Mouse (Mus musculus): ENCODE data around the gene Olfr771. TPM values are rescaled to one million over a fixed set of nuclear protein-coding genes. Genes with fewer than 3 reads are reported as not detected.
"Not testable (repeated sequence)": the region's sequence is repeated elsewhere in the genome, so short reads cannot be mapped to it uniquely, and the experiment has no call there.

Gene Olfr771
- polyA plus RNA-seq (2014; fragmentation: Nextera tagmentation; extraction: Ambion mirVana) = not detected in 2 replicates

GRCm38 (mm10) chr10:129164651-129165050, at the start of gene Olfr771:
Olfr771 (minus strand) TSS chr10:129164751.
- no peaks in the 10 kb centered on the region for H3K9me3 ChIP-seq (replicated peaks; ENCODE audit: control insufficient read depth, low read length)
- no peaks in the 10 kb centered on the region for H3K27me3 ChIP-seq (ENCODE audit: control insufficient read depth, insufficient read depth, low read length)
- H3K4me2 ChIP-seq = no peak within 1 kb of the TSS
- no peak within 1 kb of the TSS for H3K27ac ChIP-seq (ENCODE audit: low read depth, low read length)
- no peaks in the 10 kb centered on the region for H3K4me1 ChIP-seq (ENCODE audit: control insufficient read depth, insufficient read depth, low read length)
- 84% methylated on average over 1 of the region's 1 CpGs for WGBS (ENCODE audit: insufficient replicate concordance)
- no peaks in the 10 kb centered on the region for H3K36me3 ChIP-seq (ENCODE audit: control insufficient read depth, insufficient read depth, low read length)
- no peak within 1 kb of the TSS for H3K9ac ChIP-seq (ENCODE audit: low read depth, low read length)
- no peak for ATAC-seq (replicated peaks; ENCODE audit: insufficient number of reproducible peaks, low FRiP score, low TSS enrichment)
- no peak within 1 kb of the TSS for H3K4me3 ChIP-seq (ENCODE audit: low read depth, low read length)

DNA sequence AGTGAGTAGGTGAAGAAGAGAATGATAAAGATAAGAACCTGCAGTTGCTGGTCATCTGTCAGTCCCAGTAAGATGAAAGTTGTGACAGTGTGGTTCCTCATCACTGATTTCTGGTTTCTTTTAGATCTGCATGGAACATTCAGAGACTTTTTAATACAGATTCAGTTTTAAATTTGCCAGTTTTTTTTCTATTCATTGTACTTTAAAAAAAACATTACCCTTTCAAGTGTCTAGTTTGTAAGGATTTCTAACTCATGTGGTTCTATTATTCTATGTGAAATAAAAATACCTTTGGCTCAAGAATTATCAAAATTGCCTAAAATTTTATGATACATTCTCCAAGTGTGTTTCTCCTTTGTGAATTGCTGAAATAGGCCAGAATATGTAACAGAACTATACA, 22.8 kb upstream of the Olfr771 start, which contains the start of gene Olfr773:
Olfr773 (minus strand) TSS at position 101 of the 400 bp plus-strand sequence.
- H3K27ac ChIP-seq (ENCODE audit: low read depth, low read length); H3K9ac ChIP-seq (ENCODE audit: low read depth, low read length); H3K4me3 ChIP-seq (ENCODE audit: low read depth, low read length); H3K4me2 ChIP-seq; H3K36me3 ChIP-seq (ENCODE audit: control insufficient read depth, insufficient read depth, low read length); H3K4me1 ChIP-seq (ENCODE audit: control insufficient read depth, insufficient read depth, low read length); H3K9me3 ChIP-seq (replicated peaks; ENCODE audit: control insufficient read depth, low read length); H3K27me3 ChIP-seq (ENCODE audit: control insufficient read depth, insufficient read depth, low read length); ATAC-seq (replicated peaks; ENCODE audit: insufficient number of reproducible peaks, low FRiP score, low TSS enrichment): not testable (repeated sequence)

DNA sequence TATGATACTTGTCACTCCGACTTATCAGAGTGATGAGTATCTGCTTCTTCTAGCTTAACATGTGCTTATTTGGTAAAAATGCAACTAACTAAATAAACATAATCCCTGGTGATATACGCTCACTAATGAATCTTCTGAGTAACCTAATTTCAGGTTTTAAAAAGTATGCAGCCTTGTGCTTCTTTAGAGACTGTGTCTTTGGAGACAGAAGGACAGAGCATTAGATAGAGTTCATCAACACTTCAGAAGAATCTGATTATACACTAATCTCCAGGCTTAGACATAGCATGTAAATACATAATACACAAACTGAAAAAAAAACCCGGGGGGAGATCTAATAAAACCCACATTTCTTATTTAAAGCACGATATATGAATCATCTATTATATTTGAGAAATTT, 13.3 kb upstream of the Olfr771 start, which contains the start of gene Olfr772:
Olfr772 (minus strand) TSS at position 101 of the 400 bp plus-strand sequence.
- not testable (repeated sequence) for H3K27ac ChIP-seq (ENCODE audit: low read depth, low read length); H3K4me3 ChIP-seq (ENCODE audit: low read depth, low read length); H3K36me3 ChIP-seq (ENCODE audit: control insufficient read depth, insufficient read depth, low read length); H3K9me3 ChIP-seq (replicated peaks; ENCODE audit: control insufficient read depth, low read length); H3K9ac ChIP-seq (ENCODE audit: low read depth, low read length); H3K27me3 ChIP-seq (ENCODE audit: control insufficient read depth, insufficient read depth, low read length); H3K4me2 ChIP-seq; H3K4me1 ChIP-seq (ENCODE audit: control insufficient read depth, insufficient read depth, low read length); ATAC-seq (replicated peaks; ENCODE audit: insufficient number of reproducible peaks, low FRiP score, low TSS enrichment)
- WGBS (ENCODE audit: insufficient replicate concordance) = 59% methylated on average over 3 of the region's 4 CpGs

GRCm38 (mm10) chr10:129138898-129139297, 25.7 kb downstream of the Olfr771 start, which contains the start of gene Olfr770:
Olfr770 (minus strand) TSS chr10:129138998.
- 90% methylated on average over 2 of the region's 2 CpGs for WGBS (ENCODE audit: insufficient replicate concordance)
- ATAC-seq (replicated peaks; ENCODE audit: insufficient number of reproducible peaks, low FRiP score, low TSS enrichment) = no peak
- no peak within 1 kb of the TSS for H3K4me2 ChIP-seq

DNA sequence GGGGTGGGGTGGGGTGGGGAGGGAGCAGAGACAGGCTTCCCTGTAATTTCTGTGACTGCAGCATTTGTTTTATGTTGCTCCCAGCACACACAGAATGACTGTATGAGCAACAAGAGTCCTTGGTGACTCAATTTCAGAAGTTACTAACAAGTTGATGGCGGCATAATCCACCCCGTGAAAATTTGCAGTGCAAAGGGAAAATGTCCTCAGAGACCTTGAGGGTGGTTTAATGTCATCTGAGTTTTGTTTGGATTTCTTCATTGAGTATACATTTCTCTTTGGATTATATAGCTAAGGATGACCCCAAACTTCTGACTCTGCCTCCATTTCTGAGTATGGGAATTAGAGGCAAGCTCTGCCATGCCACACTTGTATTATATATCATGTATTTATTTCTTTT, 46.8 kb downstream of the Olfr771 start, which contains the start of gene Olfr769:
Olfr769 (minus strand) TSS at position 101 of the 400 bp plus-strand sequence.
- 83% methylated on average over 2 of the region's 2 CpGs for WGBS (ENCODE audit: insufficient replicate concordance)
- ATAC-seq (replicated peaks; ENCODE audit: insufficient number of reproducible peaks, low FRiP score, low TSS enrichment) = no peak

More at GRCm38 (mm10) chr10:129138898-129139297, 25.7 kb downstream of the Olfr771 start, which contains the start of gene Olfr770:
- Histone ChIP-seq H3K9ac (ENCODE audit: low read depth, low read length) (no peak within 1 kb of the TSS), H3K4me1 (ENCODE audit: control insufficient read depth, insufficient read depth, low read length) (no peaks in the 10 kb centered on the region), H3K27me3 (ENCODE audit: control insufficient read depth, insufficient read depth, low read length) (no peaks in the 10 kb centered on the region), H3K9me3 (replicated peaks; ENCODE audit: control insufficient read depth, low read length) (no peaks in the 10 kb centered on the region), H3K4me3 (ENCODE audit: low read depth, low read length) (no peak within 1 kb of the TSS), H3K27ac (ENCODE audit: low read depth, low read length) (no peak within 1 kb of the TSS), H3K36me3 (ENCODE audit: control insufficient read depth, insufficient read depth, low read length) (no peaks in the 10 kb centered on the region)

GRCm38 (mm10) chr10:129115146-129115545, 49.4 kb downstream of the Olfr771 start:
- H3K9ac ChIP-seq (ENCODE audit: low read depth, low read length) = no peak overlapping the region
- H3K27me3 ChIP-seq (ENCODE audit: control insufficient read depth, insufficient read depth, low read length) = no peaks in the 10 kb centered on the region
- no peaks in the 10 kb centered on the region; the same call in none of the 2 replicates for H3K9me3 ChIP-seq (replicated peaks; ENCODE audit: control insufficient read depth, low read length)
- no peak for ATAC-seq (replicated peaks; ENCODE audit: insufficient number of reproducible peaks, low FRiP score, low TSS enrichment)
- H3K4me3 ChIP-seq (ENCODE audit: low read depth, low read length) = no peak overlapping the region
- H3K27ac ChIP-seq (ENCODE audit: low read depth, low read length) = no peak overlapping the region
- H3K4me1 ChIP-seq (ENCODE audit: control insufficient read depth, insufficient read depth, low read length) = no peaks in the 10 kb centered on the region
- no peaks in the 10 kb centered on the region for H3K36me3 ChIP-seq (ENCODE audit: control insufficient read depth, insufficient read depth, low read length)
- H3K4me2 ChIP-seq = no peak overlapping the region
- 89% methylated on average over 3 of the region's 3 CpGs for WGBS (ENCODE audit: insufficient replicate concordance)

More for the DNA sequence above, 46.8 kb downstream of the Olfr771 start, which contains the start of gene Olfr769:
- H3K27ac ChIP-seq (ENCODE audit: low read depth, low read length) = no peak within 1 kb of the TSS
- H3K9ac ChIP-seq (ENCODE audit: low read depth, low read length) = no peak within 1 kb of the TSS
- no peak within 1 kb of the TSS for H3K4me2 ChIP-seq
- H3K36me3 ChIP-seq (ENCODE audit: control insufficient read depth, insufficient read depth, low read length) = no peaks in the 10 kb centered on the region
- 0 out of 2 replicates have a peak, but pooled peaks cover 2% of the 10 kb centered on the region for H3K9me3 ChIP-seq (replicated peaks; ENCODE audit: control insufficient read depth, low read length)
- H3K4me3 ChIP-seq (ENCODE audit: low read depth, low read length) = no peak within 1 kb of the TSS
- H3K4me1 ChIP-seq (ENCODE audit: control insufficient read depth, insufficient read depth, low read length) = no peaks in the 10 kb centered on the region
- H3K27me3 ChIP-seq (ENCODE audit: control insufficient read depth, insufficient read depth, low read length) = no peaks in the 10 kb centered on the region

Other genes with a start within 250 kb of the Olfr771 start
- 6.1 and 8.1 TPM in 2 replicates for gene Rdh5, start 241.9 kb downstream of the Olfr771 start, polyA plus RNA-seq (2014; fragmentation: Nextera tagmentation; extraction: Ambion mirVana)
- 195 and 206 TPM in 2 replicates for gene Bloc1s1, start 240.7 kb downstream of the Olfr771 start, polyA plus RNA-seq (2014; fragmentation: Nextera tagmentation; extraction: Ambion mirVana)
- gene Itga7, start 230.9 kb downstream of the Olfr771 start, polyA plus RNA-seq (2014; fragmentation: Nextera tagmentation; extraction: Ambion mirVana) = 0.43 and 0.79 TPM in 2 replicates
- not detected in 2 replicates for gene Mettl7b, start 203.8 kb downstream of the Olfr771 start, polyA plus RNA-seq (2014; fragmentation: Nextera tagmentation; extraction: Ambion mirVana)
- gene Olfr9, start 175.3 kb downstream of the Olfr771 start, polyA plus RNA-seq (2014; fragmentation: Nextera tagmentation; extraction: Ambion mirVana) = not detected in 2 replicates
- gene Olfr763, start 154.0 kb downstream of the Olfr771 start, polyA plus RNA-seq (2014; fragmentation: Nextera tagmentation; extraction: Ambion mirVana) = not detected in 2 replicates
- not detected in 2 replicates for gene Olfr764-ps1, start 124.9 kb downstream of the Olfr771 start, polyA plus RNA-seq (2014; fragmentation: Nextera tagmentation; extraction: Ambion mirVana)
- gene Olfr765, start 114.8 kb downstream of the Olfr771 start, polyA plus RNA-seq (2014; fragmentation: Nextera tagmentation; extraction: Ambion mirVana) = not detected in 2 replicates
- not detected in 2 replicates for gene Olfr766-ps1, start 95.8 kb downstream of the Olfr771 start, polyA plus RNA-seq (2014; fragmentation: Nextera tagmentation; extraction: Ambion mirVana)
- gene Olfr767, start 81.8 kb downstream of the Olfr771 start, polyA plus RNA-seq (2014; fragmentation: Nextera tagmentation; extraction: Ambion mirVana) = not detected in 2 replicates
- gene Olfr768, start 65.4 kb downstream of the Olfr771 start, polyA plus RNA-seq (2014; fragmentation: Nextera tagmentation; extraction: Ambion mirVana) = not detected in 2 replicates
- gene Olfr769, start 46.9 kb downstream of the Olfr771 start, polyA plus RNA-seq (2014; fragmentation: Nextera tagmentation; extraction: Ambion mirVana) = not detected in 2 replicates
- gene Olfr770, start 25.8 kb downstream of the Olfr771 start, polyA plus RNA-seq (2014; fragmentation: Nextera tagmentation; extraction: Ambion mirVana) = not detected in 2 replicates
- gene Olfr772, start 13.2 kb upstream of the Olfr771 start, polyA plus RNA-seq (2014; fragmentation: Nextera tagmentation; extraction: Ambion mirVana) = not detected in 2 replicates
- gene Olfr773, start 22.7 kb upstream of the Olfr771 start, polyA plus RNA-seq (2014; fragmentation: Nextera tagmentation; extraction: Ambion mirVana) = not detected in 2 replicates
- gene Olfr774, start 71.5 kb upstream of the Olfr771 start, polyA plus RNA-seq (2014; fragmentation: Nextera tagmentation; extraction: Ambion mirVana) = not detected in 2 replicates
- not detected in 2 replicates for gene Olfr775, start 83.7 kb upstream of the Olfr771 start, polyA plus RNA-seq (2014; fragmentation: Nextera tagmentation; extraction: Ambion mirVana)
- gene Olfr776, start 94.4 kb upstream of the Olfr771 start, polyA plus RNA-seq (2014; fragmentation: Nextera tagmentation; extraction: Ambion mirVana) = not detected in 2 replicates
- not detected in 2 replicates for gene Olfr777, start 106.7 kb upstream of the Olfr771 start, polyA plus RNA-seq (2014; fragmentation: Nextera tagmentation; extraction: Ambion mirVana)
- not detected in 2 replicates for gene Olfr780, start 153.4 kb upstream of the Olfr771 start, polyA plus RNA-seq (2014; fragmentation: Nextera tagmentation; extraction: Ambion mirVana)
- not detected in 2 replicates for gene Olfr781, start 164.1 kb upstream of the Olfr771 start, polyA plus RNA-seq (2014; fragmentation: Nextera tagmentation; extraction: Ambion mirVana)
- not detected in 2 replicates for gene Olfr782, start 184.1 kb upstream of the Olfr771 start, polyA plus RNA-seq (2014; fragmentation: Nextera tagmentation; extraction: Ambion mirVana)
- gene Olfr784, start 219.3 kb upstream of the Olfr771 start, polyA plus RNA-seq (2014; fragmentation: Nextera tagmentation; extraction: Ambion mirVana) = not detected in 2 replicates
- gene Olfr785, start 240.7 kb upstream of the Olfr771 start, polyA plus RNA-seq (2014; fragmentation: Nextera tagmentation; extraction: Ambion mirVana) = not detected in 2 replicates

Data from heart, embryonic 11.5 days (tissue).